Mouse (Mus musculus) small intestine, adult 2 months (tissue): ENCODE measurements around the gene Rcsd1.

Experiments
- CTCF ChIP-seq: fragments of 200-500 bp; IDR thresholded peaks from 2 replicates; pipeline ENCODE4 v1.5.1; 2012; ENCODE audit warnings: low read depth, mild to moderate bottlenecking, control low read depth, inconsistent platforms, low read length, moderate library complexity, mixed read lengths; ENCODE audit not compliant: insufficient replicate concordance, insufficient read length; ENCODE audit errors: extremely low read depth
- POLR2A ChIP-seq: fragments of 200-500 bp; IDR thresholded peaks from 2 replicates; pipeline ENCODE4 v1.6.1; 2012; ENCODE audit warnings: low read depth, mild to moderate bottlenecking, control low read depth, inconsistent platforms, low read length, moderate library complexity

GRCm38 (mm10) chr1:165618201-165618624 is 91.3 kb downstream of the Rcsd1 start:
- TF ChIP-seq CTCF (no peak), POLR2A (no peak)
